Mouse (Mus musculus): ENCODE data around the gene Efnb3. TPM values are rescaled to one million over a fixed set of nuclear protein-coding genes. Genes with fewer than 3 reads are reported as not detected.

Gene Efnb3
- polyA plus RNA-seq, 1 experiment from 2014 or later = 6.3 TPM

GRCm38 (mm10) chr11:69558756-69559155 lies 1.2 kb downstream of the Efnb3 start:
- ATAC-seq = no peak
- Histone ChIP-seq H3K36me3 (ENCODE audit: control insufficient read depth, insufficient read depth, low read length) (peaks cover 15% of the 10 kb centered on the region), H3K27me3 (replicated peaks; ENCODE audit: control insufficient read depth, insufficient read depth, low read length) (no peaks in the 10 kb centered on the region), H3K9ac (ENCODE audit: low read depth, low read length) (peak overlapping the region; percentile 85; the same call in 1 of the 2 replicates), H3K4me2 (ENCODE audit: low read depth, low read length) (peak overlapping the region; percentile 86), H3K9me3 (ENCODE audit: control insufficient read depth, low read length) (no peaks in the 10 kb centered on the region), H3K27ac (ENCODE audit: low read length) (no peak overlapping the region), H3K4me1 (ENCODE audit: control insufficient read depth, insufficient read depth, low read length) (peaks cover 10% of the 10 kb centered on the region), H3K4me3 (ENCODE audit: low read length) (peak overlapping the region; percentile 56)
- 21% methylated on average over 6 of the region's 6 CpGs for WGBS

- ATAC-seq = no peak
- Histone ChIP-seq H3K4me1 (ENCODE audit: control insufficient read depth, insufficient read depth, low read length) (peaks cover 10% of the 10 kb centered on the region), H3K4me2 (ENCODE audit: low read depth, low read length) (no peak overlapping the region), H3K27ac (ENCODE audit: low read length) (no peak overlapping the region), H3K9ac (ENCODE audit: low read depth, low read length) (no peak overlapping the region), H3K36me3 (ENCODE audit: control insufficient read depth, insufficient read depth, low read length) (peaks cover 5% of the 10 kb centered on the region), H3K27me3 (replicated peaks; ENCODE audit: control insufficient read depth, insufficient read depth, low read length) (no peaks in the 10 kb centered on the region), H3K9me3 (ENCODE audit: control insufficient read depth, low read length) (no peaks in the 10 kb centered on the region), H3K4me3 (ENCODE audit: low read length) (no peak overlapping the region)
- WGBS = 44% methylated on average over 14 of the region's 14 CpGs
These were observed 2.5 kb downstream of the Efnb3 start for GRCm38 (mm10) chr11:69557381-69557958.

- H3K4me3 ChIP-seq (ENCODE audit: low read length) = no peak overlapping the region
- 85% methylated on average over 5 of the region's 5 CpGs for WGBS
- peaks cover 10% of the 10 kb centered on the region for H3K4me1 ChIP-seq (ENCODE audit: control insufficient read depth, insufficient read depth, low read length)
- H3K27ac ChIP-seq (ENCODE audit: low read length) = no peak overlapping the region
- no peaks in the 10 kb centered on the region for H3K36me3 ChIP-seq (ENCODE audit: control insufficient read depth, insufficient read depth, low read length)
- no peak overlapping the region for H3K9ac ChIP-seq (ENCODE audit: low read depth, low read length)
- ATAC-seq = no peak
- no peaks in the 10 kb centered on the region for H3K27me3 ChIP-seq (replicated peaks; ENCODE audit: control insufficient read depth, insufficient read depth, low read length)
- no peaks in the 10 kb centered on the region for H3K9me3 ChIP-seq (ENCODE audit: control insufficient read depth, low read length)
- no peak overlapping the region for H3K4me2 ChIP-seq (ENCODE audit: low read depth, low read length)
These were observed 5.4 kb downstream of the Efnb3 start for GRCm38 (mm10) chr11:69554539-69555140.

- Histone ChIP-seq H3K27me3 (replicated peaks; ENCODE audit: control insufficient read depth, insufficient read depth, low read length) (no peaks in the 10 kb centered on the region), H3K4me1 (ENCODE audit: control insufficient read depth, insufficient read depth, low read length) (no peaks in the 10 kb centered on the region), H3K4me3 (ENCODE audit: low read length) (no peak overlapping the region), H3K4me2 (ENCODE audit: low read depth, low read length) (no peak overlapping the region), H3K9ac (ENCODE audit: low read depth, low read length) (no peak overlapping the region), H3K27ac (ENCODE audit: low read length) (no peak overlapping the region), H3K36me3 (ENCODE audit: control insufficient read depth, insufficient read depth, low read length) (no peaks in the 10 kb centered on the region), H3K9me3 (ENCODE audit: control insufficient read depth, low read length) (no peaks in the 10 kb centered on the region)
- 28% methylated on average over 2 of the region's 2 CpGs for WGBS
- ATAC-seq = no peak
These were observed 6.7 kb downstream of the Efnb3 start for GRCm38 (mm10) chr11:69553341-69553721.

- Histone ChIP-seq H3K4me1 (ENCODE audit: control insufficient read depth, insufficient read depth, low read length) (peaks cover 1% of the 10 kb centered on the region), H3K4me2 (ENCODE audit: low read depth, low read length) (no peak overlapping the region), H3K9ac (ENCODE audit: low read depth, low read length) (no peak overlapping the region; the same call in 1 of the 2 replicates), H3K4me3 (ENCODE audit: low read length) (no peak overlapping the region), H3K36me3 (ENCODE audit: control insufficient read depth, insufficient read depth, low read length) (no peaks in the 10 kb centered on the region), H3K27ac (ENCODE audit: low read length) (no peak overlapping the region), H3K27me3 (replicated peaks; ENCODE audit: control insufficient read depth, insufficient read depth, low read length) (no peaks in the 10 kb centered on the region), H3K9me3 (ENCODE audit: control insufficient read depth, low read length) (no peaks in the 10 kb centered on the region)
- 0 out of 2 replicates have a peak, but pooled peaks have one; percentile 11 for ATAC-seq
- WGBS = 22% methylated on average over 14 of the region's 14 CpGs
These were observed 7.2 kb downstream of the Efnb3 start for GRCm38 (mm10) chr11:69552622-69553340.

GRCm38 (mm10) chr11:69551310-69551709 lies 8.7 kb downstream of the Efnb3 start:
- peaks cover 13% of the 10 kb centered on the region for H3K4me1 ChIP-seq (ENCODE audit: control insufficient read depth, insufficient read depth, low read length)
- ATAC-seq = no peak
- no peak overlapping the region for H3K9ac ChIP-seq (ENCODE audit: low read depth, low read length)
- H3K4me2 ChIP-seq (ENCODE audit: low read depth, low read length) = no peak overlapping the region
- H3K36me3 ChIP-seq (ENCODE audit: control insufficient read depth, insufficient read depth, low read length) = no peaks in the 10 kb centered on the region
- H3K9me3 ChIP-seq (ENCODE audit: control insufficient read depth, low read length) = no peaks in the 10 kb centered on the region
- 69% methylated on average over 4 of the region's 4 CpGs for WGBS
- H3K4me3 ChIP-seq (ENCODE audit: low read length) = no peak overlapping the region
- H3K27ac ChIP-seq (ENCODE audit: low read length) = no peak overlapping the region
- H3K27me3 ChIP-seq (replicated peaks; ENCODE audit: control insufficient read depth, insufficient read depth, low read length) = no peaks in the 10 kb centered on the region

- Histone ChIP-seq H3K4me1 (ENCODE audit: control insufficient read depth, insufficient read depth, low read length) (peaks cover 17% of the 10 kb centered on the region), H3K36me3 (ENCODE audit: control insufficient read depth, insufficient read depth, low read length) (no peaks in the 10 kb centered on the region), H3K4me3 (ENCODE audit: low read length) (no peak within 1 kb of the TSS), H3K9ac (ENCODE audit: low read depth, low read length) (no peak within 1 kb of the TSS), H3K27me3 (replicated peaks; ENCODE audit: control insufficient read depth, insufficient read depth, low read length) (no peaks in the 10 kb centered on the region), H3K9me3 (ENCODE audit: control insufficient read depth, low read length) (no peaks in the 10 kb centered on the region), H3K4me2 (ENCODE audit: low read depth, low read length) (no peak within 1 kb of the TSS), H3K27ac (ENCODE audit: low read length) (no peak within 1 kb of the TSS)
- WGBS = 40% methylated on average over 12 of the region's 12 CpGs
- no peak for ATAC-seq
These were observed 10.8 kb downstream of the Efnb3 start, which contains the start of gene Dnah2 for GRCm38 (mm10) chr11:69549060-69549656. Gene Dnah2, minus strand, starts transcription at chr11:69549110.

GRCm38 (mm10) chr11:69547071-69547470 lies 12.9 kb downstream of the Efnb3 start:
- peaks cover 17% of the 10 kb centered on the region for H3K4me1 ChIP-seq (ENCODE audit: control insufficient read depth, insufficient read depth, low read length)
- no peaks in the 10 kb centered on the region for H3K36me3 ChIP-seq (ENCODE audit: control insufficient read depth, insufficient read depth, low read length)
- no peaks in the 10 kb centered on the region for H3K9me3 ChIP-seq (ENCODE audit: control insufficient read depth, low read length)
- peak overlapping the region; percentile 92 for H3K4me2 ChIP-seq (ENCODE audit: low read depth, low read length)
- H3K9ac ChIP-seq (ENCODE audit: low read depth, low read length) = peak overlapping the region; percentile 80
- WGBS = 4% methylated on average over 14 of the region's 15 CpGs
- H3K4me3 ChIP-seq (ENCODE audit: low read length) = peak overlapping the region; percentile 59
- H3K27me3 ChIP-seq (replicated peaks; ENCODE audit: control insufficient read depth, insufficient read depth, low read length) = no peaks in the 10 kb centered on the region
- peak overlapping the region; percentile 75 for H3K27ac ChIP-seq (ENCODE audit: low read length)
- ATAC-seq = peak; percentile 49

- WGBS = under 1% methylated on average over 44 of the region's 44 CpGs
- no peaks in the 10 kb centered on the region for H3K36me3 ChIP-seq (ENCODE audit: control insufficient read depth, insufficient read depth, low read length)
- peak overlapping the region; percentile 92 for H3K4me2 ChIP-seq (ENCODE audit: low read depth, low read length)
- peak overlapping the region; percentile 75 for H3K27ac ChIP-seq (ENCODE audit: low read length)
- H3K9me3 ChIP-seq (ENCODE audit: control insufficient read depth, low read length) = no peaks in the 10 kb centered on the region
- H3K4me3 ChIP-seq (ENCODE audit: low read length) = peak overlapping the region; percentile 59
- H3K27me3 ChIP-seq (replicated peaks; ENCODE audit: control insufficient read depth, insufficient read depth, low read length) = no peaks in the 10 kb centered on the region
- peak overlapping the region; percentile 80 for H3K9ac ChIP-seq (ENCODE audit: low read depth, low read length)
- H3K4me1 ChIP-seq (ENCODE audit: control insufficient read depth, insufficient read depth, low read length) = peaks cover 17% of the 10 kb centered on the region
- ATAC-seq = peak; percentile 76
These were observed 13.5 kb downstream of the Efnb3 start for GRCm38 (mm10) chr11:69546423-69547053.

All from intestine, embryonic 16.5 days (tissue).